Mouse (Mus musculus): ENCODE measurements around the gene Serpina5.

The Serpina5 gene

DNA sequence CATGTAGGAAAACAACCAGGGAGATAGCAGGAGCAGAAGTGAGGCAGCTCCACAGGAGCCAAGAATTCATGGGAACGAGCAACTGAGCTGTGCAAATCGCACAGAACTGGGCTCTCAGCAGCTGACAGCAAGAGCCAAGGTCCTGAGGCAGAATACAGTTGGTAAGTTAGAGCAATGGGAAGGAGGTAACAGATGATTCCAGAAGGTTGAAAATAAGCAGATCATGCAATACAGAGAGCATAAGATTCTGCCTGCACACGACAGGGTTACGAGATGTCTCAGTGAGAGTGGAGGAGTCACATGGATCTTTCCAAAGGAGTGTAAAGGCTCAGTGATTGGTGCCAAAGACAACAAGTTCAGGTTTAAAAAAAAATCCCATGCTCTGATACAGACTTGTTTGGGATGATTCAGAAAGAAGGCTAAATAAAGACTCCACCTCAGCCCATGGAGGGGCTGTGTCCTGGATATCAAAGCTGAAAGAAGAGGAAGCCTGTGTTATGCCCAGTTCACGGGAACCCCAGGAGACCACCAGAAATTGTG lies 24.2 kb downstream of the Serpina5 start:
- DNase-seq (ENCODE audit: low read depth, low spot score) = no peak

DNA sequence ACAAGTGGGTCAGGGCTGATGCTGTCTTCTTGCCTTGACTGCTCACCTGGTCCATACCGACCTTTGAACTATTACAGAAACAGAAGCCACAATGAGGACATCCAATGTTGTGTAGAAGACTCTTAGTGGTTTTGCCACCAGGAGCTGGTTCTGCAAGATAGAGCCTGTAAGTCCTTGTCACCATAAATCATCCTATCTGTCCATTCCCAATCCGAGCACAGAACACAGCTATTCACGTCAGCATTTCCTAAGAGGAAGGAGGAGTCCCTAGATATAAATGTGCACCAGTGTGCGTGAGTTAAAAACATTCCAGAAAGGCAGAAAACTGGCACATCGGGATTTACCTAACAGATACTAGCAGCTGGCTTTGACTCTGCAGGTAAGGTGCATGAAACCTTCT lies 26.8 kb downstream of the Serpina5 start, which contains the start of gene Serpina3b:
Gene Serpina3b (plus strand): TSS at position 301 of the 400 bp plus-strand sequence.
- no peak for DNase-seq (ENCODE audit: low read depth, low spot score)

DNA sequence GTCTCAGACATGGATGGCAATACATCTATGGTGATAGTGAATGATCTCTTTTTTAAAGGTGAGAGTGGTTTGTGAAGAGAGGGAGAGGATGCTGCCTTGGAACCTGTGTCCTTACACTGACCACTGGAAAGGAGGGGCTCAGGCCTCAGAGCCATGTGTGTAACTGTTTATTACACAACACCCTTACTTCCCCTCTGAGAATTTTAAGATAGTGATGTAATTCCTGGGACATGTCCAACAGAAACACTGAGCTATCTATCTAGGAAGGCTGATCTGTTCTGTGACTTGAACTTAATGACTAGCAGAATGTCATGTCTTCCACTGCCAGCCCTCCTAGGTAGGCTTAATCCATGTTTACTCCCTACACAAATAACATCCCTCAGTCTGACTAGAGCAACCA lies 30.1 kb downstream of the Serpina5 start:
- no peak for DNase-seq (ENCODE audit: low read depth, low spot score)

DNA sequence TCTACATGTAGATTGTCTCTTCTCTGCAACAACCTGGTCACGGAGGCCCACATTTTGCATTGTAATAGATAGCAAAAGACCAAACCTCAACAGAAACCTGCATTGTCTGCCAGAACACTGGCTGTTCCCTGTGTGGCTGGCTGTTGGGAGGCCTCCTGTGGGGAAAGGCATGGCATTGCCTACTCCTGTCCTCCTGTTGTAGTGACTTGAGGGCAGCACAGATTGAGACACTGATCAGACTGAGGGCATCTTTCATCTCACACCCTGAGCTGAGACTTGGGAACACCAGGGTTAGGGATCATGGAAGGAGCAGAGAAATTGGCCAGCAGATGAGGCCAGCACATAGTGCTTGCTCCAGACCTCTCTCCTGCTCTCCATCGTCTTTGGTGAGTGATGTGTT lies 37.3 kb downstream of the Serpina5 start:
- DNase-seq (ENCODE audit: low read depth, low spot score) = no peak

DNA sequence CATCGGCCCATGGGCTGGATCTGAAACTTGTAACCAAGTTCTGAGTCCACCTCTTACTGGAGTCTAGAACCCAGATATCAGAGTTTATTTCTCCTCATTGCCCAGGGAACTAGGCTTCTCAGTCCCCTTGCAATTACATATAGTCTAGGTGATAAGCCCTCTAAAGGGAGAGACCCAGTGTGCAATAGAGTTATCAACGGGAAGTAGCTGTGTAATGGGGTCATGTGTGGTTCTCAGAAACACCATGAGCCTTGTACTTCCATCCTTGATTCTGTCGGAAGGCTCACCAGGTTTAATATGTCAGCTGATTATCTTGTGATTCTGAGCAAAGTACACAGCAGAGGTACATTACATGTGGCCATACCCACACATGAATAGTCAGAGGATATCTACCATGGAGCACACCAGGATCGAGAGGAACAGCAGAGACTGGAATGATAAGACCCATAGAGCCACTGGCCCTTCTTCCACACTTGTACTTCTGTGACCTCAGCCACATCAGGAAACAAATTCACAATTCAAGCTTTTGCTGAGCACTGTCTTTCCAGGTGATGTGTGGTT lies 39.7 kb downstream of the Serpina5 start:
- no peak for DNase-seq (ENCODE audit: low read depth, low spot score)

- DNase-seq (ENCODE audit: low read depth, low spot score) = no peak
Measured at GRCm38 (mm10) chr12:104141506-104141905, 40.6 kb downstream of the Serpina5 start.

- DNase-seq (ENCODE audit: low read depth, low spot score) = no peak
Measured at GRCm38 (mm10) chr12:104142427-104142826, 41.5 kb downstream of the Serpina5 start.

GRCm38 (mm10) chr12:104143286-104143685 lies 42.4 kb downstream of the Serpina5 start:
- DNase-seq (ENCODE audit: low read depth, low spot score) = no peak

DNA sequence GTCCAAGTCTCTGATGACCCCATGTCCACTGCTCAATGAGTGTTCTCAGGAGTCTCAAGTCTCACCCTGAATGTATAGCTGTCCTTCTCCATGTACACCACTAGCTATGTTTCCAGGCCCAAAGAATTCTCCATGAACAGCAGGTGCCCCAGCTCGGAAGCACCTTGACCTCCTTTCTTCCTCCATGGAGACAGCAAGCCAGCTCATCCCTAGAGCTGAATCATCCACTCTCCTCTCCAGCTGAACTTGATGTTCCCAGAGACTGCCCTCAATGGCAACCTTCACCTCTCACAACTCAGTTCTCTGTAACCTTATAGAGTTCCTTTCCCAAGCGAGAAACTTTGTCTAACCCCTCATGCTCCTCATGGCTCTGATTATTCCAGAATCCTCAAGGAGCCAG lies 44.7 kb downstream of the Serpina5 start:
- no peak for DNase-seq (ENCODE audit: low read depth, low spot score)

DNA sequence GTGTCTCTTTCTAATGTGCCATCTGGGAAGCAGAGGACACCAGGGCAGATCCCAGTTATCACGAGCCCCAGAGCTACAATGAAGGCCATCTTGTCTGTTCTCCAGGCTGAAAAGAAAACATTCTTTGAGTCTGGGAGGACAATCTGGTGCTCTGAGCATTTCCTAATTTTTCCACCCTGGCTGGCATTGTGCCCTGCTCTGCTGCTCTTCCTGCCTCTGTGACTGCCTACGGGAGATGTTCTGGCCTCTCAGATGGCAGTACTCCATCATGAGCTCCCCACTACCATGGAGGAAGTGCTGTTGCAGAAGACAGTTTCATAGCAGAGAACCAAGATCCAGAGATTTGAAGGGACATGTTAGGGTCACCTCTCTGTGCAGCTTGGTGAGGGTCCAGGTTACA lies 51.1 kb downstream of the Serpina5 start:
- no peak for DNase-seq (ENCODE audit: low read depth, low spot score)

DNA sequence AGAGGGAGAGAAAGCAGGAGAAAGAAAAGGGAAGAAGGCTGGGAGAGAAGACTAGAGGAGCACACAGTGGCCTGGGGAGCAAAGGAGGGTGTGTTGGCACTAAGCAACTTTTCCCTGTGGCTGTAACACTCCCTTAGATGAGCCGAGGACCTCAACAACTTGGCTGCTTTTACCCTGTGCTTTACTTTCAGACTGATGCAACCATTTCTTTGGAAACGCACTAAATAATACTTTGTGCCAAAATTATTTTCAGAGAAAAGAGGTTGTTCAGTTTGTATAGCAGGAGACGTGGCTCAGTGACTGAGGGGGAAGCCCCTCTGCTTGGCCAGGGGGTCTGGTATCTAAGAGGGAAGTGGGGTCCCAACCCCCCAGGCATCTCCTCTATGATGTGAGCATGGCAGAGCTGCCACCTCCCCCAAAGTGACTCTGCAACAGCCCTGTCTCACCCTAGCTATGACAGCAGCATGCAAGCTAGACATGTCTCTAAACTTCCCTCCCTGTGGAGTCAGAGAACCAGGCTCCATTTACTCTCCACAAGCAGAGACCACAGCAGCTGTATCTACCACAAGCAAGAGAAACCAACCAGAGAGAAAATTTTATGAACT lies 52.2 kb downstream of the Serpina5 start:
- no peak for DNase-seq (ENCODE audit: low read depth, low spot score)

GRCm38 (mm10) chr12:104153656-104154055 lies 52.7 kb downstream of the Serpina5 start, which contains the start of gene Serpina3c:
Gene Serpina3c, minus strand, starts transcription at chr12:104153870.
- DNase-seq (ENCODE audit: low read depth, low spot score) = no peak

All from c-Kit-negative CD71-positive TER-119-positive erythroid progenitor cells, embryonic 14.5 days (primary cell).